Mouse (Mus musculus) cortical plate, adult 2 months (tissue): ENCODE data around the gene Cphx3. TPM values are rescaled to one million over a fixed set of nuclear protein-coding genes. Genes with fewer than 3 reads are reported as not detected.
"Not testable (repeated sequence)": the region's sequence is repeated elsewhere in the genome, so short reads cannot be mapped to it uniquely, and the experiment has no call there.

Experiments used
- H3K27ac ChIP-seq: fragments of 200-500 bp; 2 replicates; pipeline ENCODE4 v1.5.1; 2012; ENCODE audit warnings: low read length, control low read depth, inconsistent platforms; ENCODE audit not compliant: insufficient read depth
- H3K4me1 ChIP-seq: fragments of 200-500 bp; 2 replicates; pipeline ENCODE4 v1.6.1; 2011; ENCODE audit warnings: low read length; ENCODE audit not compliant: control insufficient read depth, insufficient read depth
- H3K4me3 ChIP-seq: fragments of 200-500 bp; 2 replicates; pipeline ENCODE4 v1.5.1; 2011; ENCODE audit warnings: mild to moderate bottlenecking, low read length, control low read depth; ENCODE audit not compliant: insufficient read depth
- polyA plus RNA-seq: library from polyadenylated mRNA; depleted of rRNA; stranded (reverse); fragments of >200 nt; gene quantifications from 2 replicates; pipeline ENCODE4 v1.2.3, GENCODE M21; 2012; rRNA removed

The Cphx3 gene
- polyA plus RNA-seq, 1 experiment: not detected

DNA sequence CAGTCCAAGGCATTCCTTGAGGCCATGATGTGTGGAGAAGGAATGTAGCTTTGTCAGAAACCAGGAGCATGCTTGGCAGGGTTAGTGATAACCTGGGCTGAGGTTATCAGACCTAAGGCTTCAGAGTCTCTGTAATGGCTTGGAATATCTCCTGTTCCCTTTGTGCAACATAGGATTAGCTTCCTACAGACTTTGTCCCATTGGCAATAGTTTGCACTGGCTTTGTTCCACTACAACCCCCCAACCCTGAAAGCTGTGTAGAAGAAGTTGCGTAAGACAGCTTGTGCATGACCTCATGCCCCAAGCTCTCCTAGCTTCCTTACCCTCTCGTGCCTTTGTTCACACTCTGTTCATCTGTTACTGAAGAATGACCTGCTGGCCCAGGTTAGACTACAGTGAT is 155.1 kb downstream of the Cphx3 start:
- not testable (repeated sequence) for H3K27ac ChIP-seq, H3K4me3 ChIP-seq, H3K4me1 ChIP-seq

DNA sequence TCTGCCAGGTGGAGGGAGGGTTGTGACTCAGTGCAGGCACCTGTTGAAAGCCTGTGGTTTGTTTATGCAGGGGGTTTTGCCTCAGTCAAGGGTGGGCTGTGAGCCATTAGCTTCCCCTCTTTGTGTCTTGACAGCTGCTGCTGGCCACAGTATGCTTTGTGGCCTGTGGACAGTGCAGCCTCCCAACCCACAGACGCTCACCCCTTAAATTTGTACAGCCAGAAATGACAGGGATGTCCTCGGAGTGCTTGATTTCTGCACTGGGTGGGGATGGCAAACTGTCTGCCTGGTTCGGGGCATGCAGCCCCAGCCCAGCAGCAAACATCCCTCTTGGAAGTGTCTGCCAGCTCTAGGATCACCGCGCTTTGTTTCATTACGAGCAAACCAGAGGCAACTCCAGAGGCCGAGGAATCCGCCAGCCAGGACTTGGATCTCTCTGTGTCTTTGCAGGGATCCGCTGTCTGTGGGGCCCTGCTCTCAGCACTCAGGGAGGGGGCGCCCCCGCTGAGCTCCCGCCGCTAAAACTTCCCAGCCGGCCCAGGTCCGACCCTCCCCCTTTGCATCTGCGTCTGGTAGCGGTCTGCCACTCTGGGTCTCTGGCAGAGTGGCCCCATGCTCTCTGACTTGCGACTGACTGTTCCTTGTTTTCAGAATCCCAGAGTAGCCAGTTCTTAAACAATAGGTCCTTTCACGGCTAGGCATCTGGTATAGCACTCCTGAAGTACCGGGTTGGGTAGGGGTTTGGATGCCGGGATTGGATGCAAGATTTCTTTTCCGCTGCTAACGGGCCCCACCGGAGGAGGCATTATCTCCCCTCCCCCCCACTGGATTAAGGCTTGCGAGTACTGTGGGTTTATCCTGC is 175.9 kb downstream of the Cphx3 start, which contains the start of gene Duxbl3:
Gene Duxbl3 (plus strand): TSS at position 207 of the 862 bp plus-strand sequence.
- not testable (repeated sequence) for H3K4me3 ChIP-seq, H3K4me1 ChIP-seq, H3K27ac ChIP-seq

DNA sequence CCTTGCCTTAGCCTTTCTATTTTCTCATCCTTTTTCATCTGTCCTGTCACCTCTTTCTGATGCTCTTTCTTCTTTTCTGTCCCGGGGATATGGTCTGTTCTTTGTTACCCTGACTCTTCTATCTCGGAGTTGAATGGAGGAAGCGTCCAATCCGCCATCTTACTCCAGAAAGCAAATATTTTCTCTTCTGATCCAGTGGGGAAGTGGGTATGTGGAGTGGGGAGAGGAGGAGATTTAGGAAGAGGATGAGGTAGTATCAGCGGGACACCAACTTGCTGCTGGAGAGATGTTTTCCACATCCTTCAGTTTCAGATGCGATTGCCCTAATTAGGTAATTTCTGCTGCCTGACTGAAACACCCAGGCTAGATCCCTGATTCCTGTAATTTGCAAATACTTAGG is 176.6 kb downstream of the Cphx3 start:
- not testable (repeated sequence) for H3K4me1 ChIP-seq, H3K4me3 ChIP-seq, H3K27ac ChIP-seq

Other genes starting within 250 kb of the Cphx3 start
- gene Anxa11, start 240.1 kb upstream of the Cphx3 start, polyA plus RNA-seq: 32.7 and 37.3 TPM in 2 replicates
- 0.34 and 0.52 TPM in 2 replicates for gene Plac9a, start 179.2 kb upstream of the Cphx3 start, polyA plus RNA-seq
- 3.3 and 3.9 TPM in 2 replicates for gene Tmem254a, start 154.6 kb upstream of the Cphx3 start, polyA plus RNA-seq
- gene Cphx1, start 144.0 kb upstream of the Cphx3 start, polyA plus RNA-seq: not detected in 2 replicates
- gene Duxbl1, start 103.7 kb upstream of the Cphx3 start, polyA plus RNA-seq: 0.95 and 1.5 TPM in 2 replicates
- gene Gm9780, start 39.6 kb upstream of the Cphx3 start, polyA plus RNA-seq: 3.7 and 6.9 TPM in 2 replicates
- gene Tmem254c, start 14.9 kb upstream of the Cphx3 start, polyA plus RNA-seq: not detected in 2 replicates
- not detected in 2 replicates for gene Cphx2, start 781 bp upstream of the Cphx3 start, polyA plus RNA-seq
- 0.25 TPM in 1 of 2 replicates, not detected in the other for gene Duxbl2, start 36.1 kb downstream of the Cphx3 start, polyA plus RNA-seq
- gene Plac9b, start 100.2 kb downstream of the Cphx3 start, polyA plus RNA-seq: 4.3 and 4.4 TPM in 2 replicates
- 17.5 and 18.4 TPM in 2 replicates for gene Tmem254b, start 124.7 kb downstream of the Cphx3 start, polyA plus RNA-seq
- gene Duxbl3, start 175.7 kb downstream of the Cphx3 start, polyA plus RNA-seq: 1.0 TPM in 1 of 2 replicates, not detected in the other